Mouse (Mus musculus) G1E (cell line): ENCODE measurements around the gene Dph7.
"Not testable (repeated sequence)": the region's sequence is repeated elsewhere in the genome, so short reads cannot be mapped to it uniquely, and the experiment has no call there.

ENCODE experiments used
- CTCF ChIP-seq: IDR thresholded peaks from 2 replicates; pipeline ENCODE4 v1.5.1; 2012; ENCODE audit warnings: low read depth, low read length, inconsistent platforms, mixed read lengths
- GATA1 ChIP-seq: IDR thresholded peaks from 2 replicates; pipeline ENCODE4 v1.6.1; 2012; ENCODE audit warnings: borderline replicate concordance, low read length, inconsistent platforms, mixed read lengths
- POLR2AphosphoS5 ChIP-seq: IDR thresholded peaks from 2 replicates; pipeline ENCODE4 v1.6.1; 2012; ENCODE audit warnings: low read depth, low read length, inconsistent platforms; ENCODE audit not compliant: insufficient replicate concordance

GRCm38 (mm10) chr2:24944304-24944703, 17.9 kb upstream of the Dph7 start:
- TF ChIP-seq CTCF, GATA1, POLR2AphosphoS5: not testable (repeated sequence)
